Mouse (Mus musculus) brain, adult 2 months (tissue): ENCODE results near the gene Srgap3.
A peak's percentile ranks its signal among the peaks of the same experiment; 100 is the strongest.

Source experiments
- DNase-seq: peaks from one replicate; pipeline ENCODE4 v3.0.0; 2011; ENCODE audit warnings: low read depth, low spot score

Gene Srgap3

DNA sequence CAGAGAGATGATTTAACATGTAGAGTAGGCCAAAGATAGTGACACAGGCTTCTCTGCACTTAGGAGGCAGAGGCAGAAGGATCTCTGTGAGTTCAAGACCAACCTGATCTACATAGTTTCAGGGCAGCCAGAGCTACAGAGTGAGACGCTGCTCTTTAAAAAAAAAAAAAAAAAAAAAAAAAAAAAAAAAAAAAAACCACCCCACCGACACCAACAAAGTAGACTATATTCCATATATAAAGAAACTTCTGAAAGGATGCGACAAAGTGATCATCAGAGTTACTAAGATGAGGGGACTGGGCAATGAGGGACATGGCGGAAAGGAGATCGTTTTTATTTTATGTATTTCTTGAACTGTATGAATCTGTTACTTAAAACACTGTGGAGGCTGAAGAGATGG is 252.6 kb downstream of the Srgap3 start:
- DNase-seq = no peak

DNA sequence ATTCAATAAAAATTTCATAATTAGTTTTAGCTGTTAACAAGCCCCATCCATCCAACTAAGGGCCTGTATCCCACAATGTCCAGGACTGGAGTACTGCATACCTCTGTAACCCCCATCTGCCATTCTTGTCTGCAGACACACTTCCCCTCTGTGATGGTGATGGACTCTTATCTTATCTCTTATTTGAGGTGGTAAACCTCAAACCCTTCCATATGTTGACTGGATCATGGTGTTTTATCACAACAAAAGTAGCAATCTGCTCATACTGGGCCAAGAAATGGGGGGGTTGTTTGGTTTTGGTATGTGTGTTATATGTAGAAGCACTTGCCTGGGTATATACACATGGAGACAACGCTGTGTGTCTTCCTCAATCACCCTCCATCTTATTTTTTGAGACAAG is 255.5 kb downstream of the Srgap3 start:
- no peak for DNase-seq

- no peak for DNase-seq
These were observed 259.0 kb downstream of the Srgap3 start for GRCm38 (mm10) chr6:112688033-112688432.

DNA sequence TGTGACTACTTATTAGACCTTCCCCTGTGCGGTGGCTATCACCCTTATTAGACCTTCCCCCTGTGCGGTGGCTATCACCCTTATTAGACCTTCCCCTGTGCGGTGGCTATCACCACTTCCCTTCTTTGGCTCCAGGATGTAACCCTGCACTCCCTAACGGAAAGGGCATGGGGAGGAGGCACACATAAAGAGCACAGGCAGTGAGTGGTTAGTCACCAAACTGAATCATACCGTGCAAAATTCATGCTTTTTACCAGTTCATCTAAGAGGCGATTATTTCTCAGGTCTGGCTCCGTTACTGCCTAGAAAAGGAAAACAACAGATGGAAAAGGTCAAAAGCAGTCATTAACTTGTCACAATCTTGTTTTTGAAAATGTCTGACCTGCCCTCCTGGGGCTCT is 260.6 kb downstream of the Srgap3 start:
- DNase-seq = peak; percentile 35

DNA sequence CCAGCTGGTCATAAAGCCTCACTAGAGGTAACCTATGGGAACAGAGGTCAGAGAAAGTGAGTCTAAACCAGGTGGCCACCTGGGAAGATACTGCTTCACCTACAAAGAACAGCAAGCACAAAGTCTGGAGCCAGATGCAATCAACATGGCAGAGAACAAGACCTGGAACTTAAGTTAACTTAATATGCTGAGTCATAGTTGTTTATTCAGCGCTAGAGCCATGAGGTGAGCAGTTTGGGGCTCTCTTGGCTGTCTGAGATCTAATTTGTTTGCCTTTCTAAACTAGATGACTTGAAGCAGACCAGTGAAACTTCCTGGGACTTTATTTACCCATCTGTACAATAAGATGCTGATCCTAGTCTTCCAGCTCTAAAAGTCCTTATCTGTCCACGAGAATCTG is 263.0 kb downstream of the Srgap3 start:
- no peak for DNase-seq
